Mouse (Mus musculus) T-helper 2 cell (primary cell): ENCODE data around the gene Irf2bp2.

ENCODE experiments used
- in situ Hi-C: fragments of 300-600 bp; cut with MboI, MseI; formaldehyde crosslinking; loops from one replicate; pipeline ENCODE4 v1.15.1; 2025; ENCODE audit warnings: high pct_unique_total_duplicates

Gene Irf2bp2

GRCm38 (mm10) chr8:126569638-126570037, 24.1 kb downstream of the Irf2bp2 start:
- in situ Hi-C loops, result loop anchor here (5.0 to 10.0 kb wide), 2 partner anchors 72 to 355 kb away; no protein-coding TSS in a partner anchor

GRCm38 (mm10) chr8:126567674-126568073, 26.1 kb downstream of the Irf2bp2 start:
- in situ Hi-C loops, result no loop called here

- in situ Hi-C loops, result no loop called here
Observed at GRCm38 (mm10) chr8:126566446-126567062, 27.2 kb downstream of the Irf2bp2 start.

- in situ Hi-C loops, result no loop called here
Observed at GRCm38 (mm10) chr8:126565954-126566445, 27.8 kb downstream of the Irf2bp2 start.

GRCm38 (mm10) chr8:126565231-126565781, 28.5 kb downstream of the Irf2bp2 start:
- in situ Hi-C loops, result no loop called here

GRCm38 (mm10) chr8:126564551-126565154, 29.1 kb downstream of the Irf2bp2 start:
- in situ Hi-C loops, result no loop called here

GRCm38 (mm10) chr8:126561316-126561841, 32.4 kb downstream of the Irf2bp2 start:
- in situ Hi-C loops, result no loop called here

- in situ Hi-C loops, result no loop called here
Observed at GRCm38 (mm10) chr8:126558400-126558953, 35.3 kb downstream of the Irf2bp2 start.

GRCm38 (mm10) chr8:126557403-126557802, 36.4 kb downstream of the Irf2bp2 start:
- in situ Hi-C loops, result no loop called here

GRCm38 (mm10) chr8:126556691-126557090, 37.1 kb downstream of the Irf2bp2 start:
- in situ Hi-C loops, result no loop called here

- in situ Hi-C loops, result no loop called here
Observed at GRCm38 (mm10) chr8:126554741-126555140, 39.0 kb downstream of the Irf2bp2 start.

GRCm38 (mm10) chr8:126551871-126552270, 41.9 kb downstream of the Irf2bp2 start:
- in situ Hi-C loops, result no loop called here

GRCm38 (mm10) chr8:126550944-126551357, 42.8 kb downstream of the Irf2bp2 start:
- in situ Hi-C loops, result no loop called here

GRCm38 (mm10) chr8:126547841-126548240, 45.9 kb downstream of the Irf2bp2 start:
- in situ Hi-C loops, result no loop called here

- in situ Hi-C loops, result no loop called here
Observed at GRCm38 (mm10) chr8:126547361-126547760, 46.4 kb downstream of the Irf2bp2 start.

- in situ Hi-C loops, result no loop called here
Observed at GRCm38 (mm10) chr8:126546480-126546879, 47.3 kb downstream of the Irf2bp2 start.

GRCm38 (mm10) chr8:126543407-126543806, 50.4 kb downstream of the Irf2bp2 start:
- in situ Hi-C loops, result no loop called here

- in situ Hi-C loops, result no loop called here
Observed at GRCm38 (mm10) chr8:126542757-126543156, 51.0 kb downstream of the Irf2bp2 start.

GRCm38 (mm10) chr8:126542090-126542689, 51.6 kb downstream of the Irf2bp2 start:
- in situ Hi-C loops, result no loop called here

- in situ Hi-C loops, result no loop called here
Observed at GRCm38 (mm10) chr8:126540298-126540697, 53.5 kb downstream of the Irf2bp2 start.

- in situ Hi-C loops, result no loop called here
Observed at GRCm38 (mm10) chr8:126539355-126540093, 54.3 kb downstream of the Irf2bp2 start.
